Mouse (Mus musculus) thymus, adult 18-20 months (tissue): ENCODE results near the gene Tmcc2.

Experiments
- DNase-seq, 2 experiments: peaks; one replicate each; pipeline ENCODE4 v3.0.0; 2022; ENCODE audit warnings: mixed read lengths in 2 of 2

Tmcc2 gene

DNA sequence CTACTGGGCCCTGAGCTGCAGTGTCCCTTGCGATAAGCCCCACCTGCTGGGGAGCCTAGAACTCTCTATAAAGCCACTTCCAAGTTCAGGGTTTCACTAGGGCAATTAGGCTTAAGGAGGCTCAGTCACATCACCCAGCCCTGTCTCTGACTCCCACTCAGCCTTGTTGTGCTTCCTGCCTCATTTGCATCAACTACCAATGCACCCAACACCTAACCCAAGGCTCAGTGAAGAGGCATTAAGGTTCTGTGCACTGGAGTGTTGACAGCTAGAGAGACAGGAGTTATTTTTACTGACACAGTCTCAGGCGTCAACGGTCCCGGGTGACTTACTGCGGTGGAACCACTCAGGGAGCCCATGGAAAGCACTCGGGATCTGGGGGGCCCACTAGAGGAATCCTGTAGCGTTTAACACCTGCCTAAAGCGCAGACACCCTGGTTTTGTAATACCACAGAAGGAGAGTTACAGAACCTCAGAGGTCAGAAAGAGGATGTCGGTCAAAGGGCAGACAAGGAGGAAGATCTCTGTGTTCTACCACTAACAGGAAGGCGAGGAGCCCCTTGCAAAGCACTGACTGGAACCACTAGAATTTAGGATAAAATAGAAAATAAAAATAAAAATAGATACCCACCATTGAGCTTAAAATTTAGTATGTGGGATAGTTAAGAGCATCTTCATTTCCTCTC is 79.8 kb downstream of the Tmcc2 start:
- DNase-seq: no peak

DNA sequence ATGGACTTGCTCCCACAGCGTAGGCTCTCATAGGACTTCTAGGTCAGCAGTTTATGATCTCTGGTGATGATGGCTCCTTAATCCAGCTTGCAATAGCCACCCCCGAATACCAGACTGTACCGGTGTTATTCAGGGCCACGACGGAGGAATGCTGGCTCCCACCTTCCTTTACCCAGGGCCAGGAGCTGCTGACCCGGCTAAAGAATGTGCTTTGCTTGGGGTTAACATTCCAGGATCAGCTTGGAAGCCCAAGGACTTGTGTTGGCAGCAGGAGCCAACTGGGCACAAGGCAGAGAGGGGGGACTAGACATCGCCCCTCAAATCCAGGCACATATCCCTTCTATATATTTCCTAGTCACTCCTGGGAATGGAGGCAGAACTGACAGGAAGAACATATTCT is 80.3 kb downstream of the Tmcc2 start:
- no peak for DNase-seq

- DNase-seq: no peak
Measured at GRCm38 (mm10) chr1:132308674-132309073, 82.4 kb downstream of the Tmcc2 start.

GRCm38 (mm10) chr1:132307962-132308361 is 83.1 kb downstream of the Tmcc2 start:
- DNase-seq: no peak

- no peak for DNase-seq
Measured at GRCm38 (mm10) chr1:132306808-132307207, 84.3 kb downstream of the Tmcc2 start.
